Mouse (Mus musculus) duodenum, adult 2 months (tissue): Measurements from ENCODE around the gene Trim80. TPM values are rescaled to one million over a fixed set of nuclear protein-coding genes. Genes with fewer than 3 reads are reported as not detected.

Source experiments
- polyA plus RNA-seq: library from polyadenylated mRNA; depleted of rRNA; stranded (reverse); fragments of >200 nt; gene quantifications from 2 replicates; pipeline ENCODE4 v1.2.3, GENCODE M21; 2012; ENCODE audit warnings: low replicate concordance; rRNA removed

Gene Trim80
- polyA plus RNA-seq: 9.0 and 13.0 TPM in 2 replicates

GRCm38 (mm10) chr11:115439906-115440595, at the start of gene Trim80:
TSS of gene Trim80 (plus strand) at chr11:115440545.

GRCm38 (mm10) chr11:115403338-115404124, 36.8 kb upstream of the Trim80 start, which contains the start of gene Mrpl58:
TSS of gene Mrpl58 (plus strand) at chr11:115403752.

GRCm38 (mm10) chr11:115419531-115420237, 20.7 kb upstream of the Trim80 start, which contains the start of the genes Atp5h and Kctd2:
TSS of gene Atp5h (minus strand) at chr11:115419962.
TSS of gene Kctd2 (plus strand) at chr11:115420128.

GRCm38 (mm10) chr11:115462243-115462891, 22.0 kb downstream of the Trim80 start, which contains the start of gene Slc16a5:
TSS of gene Slc16a5 (plus strand) at chr11:115462474.

GRCm38 (mm10) chr11:115475025-115475757, 34.8 kb downstream of the Trim80 start, which contains the start of gene Armc7:
TSS of gene Armc7 (plus strand) at chr11:115475667.

GRCm38 (mm10) chr11:115491356-115492083, 51.2 kb downstream of the Trim80 start, which contains the start of gene Nt5c:
TSS of gene Nt5c (minus strand) at chr11:115491862.

Other genes starting within 250 kb of the Trim80 start
- gene Grin2c, start 173.3 kb upstream of the Trim80 start, polyA plus RNA-seq: 0.16 and 0.24 TPM in 2 replicates
- gene Fdxr, start 163.5 kb upstream of the Trim80 start, polyA plus RNA-seq: 18.3 and 20.0 TPM in 2 replicates
- 0.69 and 2.5 TPM in 2 replicates for gene Fads6, start 142.9 kb upstream of the Trim80 start, polyA plus RNA-seq
- 0.07 and 1.7 TPM in 2 replicates for gene Otop2, start 133.4 kb upstream of the Trim80 start, polyA plus RNA-seq
- gene Ush1g, start 118.5 kb upstream of the Trim80 start, polyA plus RNA-seq: 0.15 and 0.17 TPM in 2 replicates
- gene Otop3, start 105.8 kb upstream of the Trim80 start, polyA plus RNA-seq: 12.8 and 196 TPM in 2 replicates
- gene Hid1, start 72.8 kb upstream of the Trim80 start, polyA plus RNA-seq: 19.3 and 54.9 TPM in 2 replicates
- 3.3 and 4.8 TPM in 2 replicates for gene Cdr2l, start 58.6 kb upstream of the Trim80 start, polyA plus RNA-seq
- 53.6 and 65.8 TPM in 2 replicates for gene Mrpl58, start 36.8 kb upstream of the Trim80 start, polyA plus RNA-seq
- 23.6 and 30.4 TPM in 2 replicates for gene Atp5h, start 20.6 kb upstream of the Trim80 start, polyA plus RNA-seq
- 16.2 and 31.2 TPM in 2 replicates for gene Kctd2, start 20.4 kb upstream of the Trim80 start, polyA plus RNA-seq
- gene Slc16a5, start 21.9 kb downstream of the Trim80 start, polyA plus RNA-seq: 137 and 218 TPM in 2 replicates
- 17.0 and 21.2 TPM in 2 replicates for gene Armc7, start 35.1 kb downstream of the Trim80 start, polyA plus RNA-seq
- 74.7 and 121 TPM in 2 replicates for gene Nt5c, start 51.3 kb downstream of the Trim80 start, polyA plus RNA-seq
- gene Jpt1, start 73.8 kb downstream of the Trim80 start, polyA plus RNA-seq: 285 and 464 TPM in 2 replicates
- 4.9 and 7.1 TPM in 2 replicates for gene Sumo2, start 95.7 kb downstream of the Trim80 start, polyA plus RNA-seq
- gene Nup85, start 123.9 kb downstream of the Trim80 start, polyA plus RNA-seq: 12.0 and 19.6 TPM in 2 replicates
- 11.1 and 12.3 TPM in 2 replicates for gene Mrps7, start 163.4 kb downstream of the Trim80 start, polyA plus RNA-seq
- gene Gga3, start 163.5 kb downstream of the Trim80 start, polyA plus RNA-seq: 15.5 and 28.9 TPM in 2 replicates
- 58.2 and 91.8 TPM in 2 replicates for gene Mif4gd, start 172.4 kb downstream of the Trim80 start, polyA plus RNA-seq
- 18.3 and 22.2 TPM in 2 replicates for gene Slc25a19, start 187.8 kb downstream of the Trim80 start, polyA plus RNA-seq